Mouse (Mus musculus) central nervous system, embryonic 14 days (tissue): ENCODE measurements around the gene Rhox4a2. TPM values are rescaled to one million over a fixed set of nuclear protein-coding genes. Genes with fewer than 3 reads are reported as not detected.

ENCODE experiments used
- polyA plus RNA-seq: library from polyadenylated mRNA; depleted of rRNA; stranded (reverse); fragments of >200 nt; gene quantifications from 2 replicates; pipeline ENCODE4 v1.2.3, GENCODE M21; 2012; rRNA removed

Rhox4a2 gene
- 0.06 and 0.21 TPM in 2 replicates for polyA plus RNA-seq

GRCm38 (mm10) chrX:37390548-37390947, at the start of gene Rhox4a2:
TSS of gene Rhox4a2 (plus strand) at chrX:37390848.

GRCm38 (mm10) chrX:37379728-37380127, 10.9 kb upstream of the Rhox4a2 start, which contains the start of gene Rhox3a2:
TSS of gene Rhox3a2 (plus strand) at chrX:37380028.

GRCm38 (mm10) chrX:37411767-37412166, 21.1 kb downstream of the Rhox4a2 start, which contains the start of gene Rhox2b:
TSS of gene Rhox2b (plus strand) at chrX:37412067.

GRCm38 (mm10) chrX:37432194-37432593, 41.5 kb downstream of the Rhox4a2 start, which contains the start of gene Rhox4b:
TSS of gene Rhox4b (plus strand) at chrX:37432494.

Other genes with a start within 250 kb of the Rhox4a2 start
- gene Akap14, start 222.0 kb upstream of the Rhox4a2 start, polyA plus RNA-seq, result 0.23 and 0.25 TPM in 2 replicates
- gene Ndufa1, start 199.7 kb upstream of the Rhox4a2 start, polyA plus RNA-seq, result 320 and 343 TPM in 2 replicates
- gene Rnf113a1, start 199.6 kb upstream of the Rhox4a2 start, polyA plus RNA-seq, result 10.2 and 11.0 TPM in 2 replicates
- gene Gm9, start 179.8 kb upstream of the Rhox4a2 start, polyA plus RNA-seq, result not detected in 2 replicates
- gene Rhox1, start 168.6 kb upstream of the Rhox4a2 start, polyA plus RNA-seq, result not detected in 2 replicates
- 0.10 TPM in 1 of 2 replicates, not detected in the other for gene Rhox2a, start 145.9 kb upstream of the Rhox4a2 start, polyA plus RNA-seq
- not detected in 2 replicates for gene Rhox3a, start 140.9 kb upstream of the Rhox4a2 start, polyA plus RNA-seq
- gene Rhox4a, start 125.5 kb upstream of the Rhox4a2 start, polyA plus RNA-seq, result not detected in 2 replicates
- not detected in 2 replicates for gene Rhox3a2, start 10.8 kb upstream of the Rhox4a2 start, polyA plus RNA-seq
- gene Rhox2b, start 21.2 kb downstream of the Rhox4a2 start, polyA plus RNA-seq, result not detected in 2 replicates
- gene Rhox4b, start 41.6 kb downstream of the Rhox4a2 start, polyA plus RNA-seq, result 0.28 TPM in 1 of 2 replicates, not detected in the other
- 0.21 TPM in 1 of 2 replicates, not detected in the other for gene Rhox2c, start 62.8 kb downstream of the Rhox4a2 start, polyA plus RNA-seq
- gene Rhox3c, start 67.7 kb downstream of the Rhox4a2 start, polyA plus RNA-seq, result not detected in 2 replicates
- not detected in 2 replicates for gene Rhox4c, start 89.5 kb downstream of the Rhox4a2 start, polyA plus RNA-seq
- not detected in 2 replicates for gene Rhox2d, start 102.6 kb downstream of the Rhox4a2 start, polyA plus RNA-seq
- not detected in 2 replicates for gene Rhox4d, start 123.5 kb downstream of the Rhox4a2 start, polyA plus RNA-seq
- not detected in 2 replicates for gene Rhox2e, start 139.6 kb downstream of the Rhox4a2 start, polyA plus RNA-seq
- gene Rhox3e, start 151.2 kb downstream of the Rhox4a2 start, polyA plus RNA-seq, result not detected in 2 replicates
- gene Rhox4e, start 166.6 kb downstream of the Rhox4a2 start, polyA plus RNA-seq, result not detected in 2 replicates
- not detected in 2 replicates for gene Rhox2f, start 180.6 kb downstream of the Rhox4a2 start, polyA plus RNA-seq
- not detected in 2 replicates for gene Rhox3f, start 190.1 kb downstream of the Rhox4a2 start, polyA plus RNA-seq
- not detected in 2 replicates for gene Rhox4f, start 216.9 kb downstream of the Rhox4a2 start, polyA plus RNA-seq
- gene Rhox3g, start 237.8 kb downstream of the Rhox4a2 start, polyA plus RNA-seq, result not detected in 2 replicates